8 mouse cellular contexts compared by ENCODE assay signal in the genomic region with DNA sequence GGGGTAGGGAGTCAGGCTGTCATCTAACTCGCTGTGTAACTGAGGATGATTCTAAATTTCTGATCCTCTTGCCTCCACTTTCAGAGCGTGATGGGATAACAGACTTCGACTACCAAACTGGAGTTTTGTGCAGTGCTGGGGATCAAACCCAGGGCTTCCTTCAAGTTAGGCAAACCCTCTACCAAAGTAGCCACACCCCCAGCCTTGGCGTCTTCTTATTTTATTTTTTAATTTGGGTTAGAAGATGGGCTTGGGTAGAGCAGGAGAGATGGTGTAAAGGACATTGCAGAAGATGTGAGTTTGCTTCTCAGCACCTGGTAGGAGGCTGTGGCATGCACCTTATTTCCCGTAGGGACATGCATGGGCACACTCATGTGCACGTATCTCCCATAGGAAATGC. TPM values are rescaled to one million over a fixed set of nuclear protein-coding genes. Genes with fewer than 3 reads are reported as not detected.
A peak's percentile ranks its signal among the peaks of the same experiment; 100 is the strongest.
DNase-seq lines count a peak whose midpoint lies in the region; ATAC-seq and TF ChIP-seq lines count a peak whose summit lies in the region.

No protein-coding gene starts in this region.

- H3ac ChIP-seq in myocyte (ENCODE audit: control insufficient read depth, insufficient read length): peak overlapping the region; percentile 14

- H3K79me2 ChIP-seq in myocyte (ENCODE audit: control insufficient read depth, insufficient read depth): no peaks in the 10 kb centered on the region

- no peaks in the 10 kb centered on the region for H3K9me3 ChIP-seq in kidney, embryonic 14.5 days (ENCODE audit: control insufficient read depth, low read length)
- H3K9me3 ChIP-seq in embryonic facial prominence, embryonic 13.5 days: no peaks in the 10 kb centered on the region
- no peaks in the 10 kb centered on the region for H3K9me3 ChIP-seq in intestine, postnatal 0 days (ENCODE audit: control insufficient read depth)

- intact Hi-C loops in left cerebral cortex, postnatal 36 days (cut with DNase I): no loop called here

- DNase-seq in kidney, postnatal 14 days: no peak
- no peak for DNase-seq in left cerebral cortex, postnatal 36 days (ENCODE audit: low spot score in 2 of 2)
- DNase-seq in ovary, adult 18-20 months (ENCODE audit: low spot score): no peak
- DNase-seq in thymus, postnatal 25 days: no peak

- WGBS in kidney, embryonic 14.5 days: 27% methylated on average over 6 of the region's 6 CpGs
- WGBS in embryonic facial prominence, embryonic 13.5 days: 28% methylated on average over 6 of the region's 6 CpGs
- 29% methylated on average over 6 of the region's 6 CpGs for WGBS in intestine, postnatal 0 days

- peak overlapping the region; percentile 77 for H3K4me3 ChIP-seq in kidney, embryonic 14.5 days (ENCODE audit: low read length)
- peak overlapping the region; percentile 83 for H3K4me3 ChIP-seq in embryonic facial prominence, embryonic 13.5 days
- H3K4me3 ChIP-seq in intestine, postnatal 0 days (ENCODE audit: low read depth, low read length): peak overlapping the region; percentile 87
- peak overlapping the region; percentile 42 for H3K4me3 ChIP-seq in myocyte

- TF ChIP-seq POLR2A in myocyte (IDR thresholded peaks at IDR 0.05; ENCODE audit: insufficient read length, low read depth): no peak

- no peaks in the 10 kb centered on the region for H3K36me3 ChIP-seq in kidney, embryonic 14.5 days (ENCODE audit: control insufficient read depth, insufficient read depth, low read length)
- no peaks in the 10 kb centered on the region for H3K36me3 ChIP-seq in embryonic facial prominence, embryonic 13.5 days
- 0 out of 2 replicates have a peak, but pooled peaks cover under 1% of the 10 kb centered on the region for H3K36me3 ChIP-seq in intestine, postnatal 0 days (ENCODE audit: control insufficient read depth, insufficient read depth)
- H3K36me3 ChIP-seq in myocyte (ENCODE audit: control insufficient read depth, insufficient read depth): no peaks in the 10 kb centered on the region

- no peaks in the 10 kb centered on the region for H3K27me3 ChIP-seq in kidney, embryonic 14.5 days (ENCODE audit: control insufficient read depth, insufficient read depth, low read length)
- H3K27me3 ChIP-seq in embryonic facial prominence, embryonic 13.5 days: no peaks in the 10 kb centered on the region
- H3K27me3 ChIP-seq in intestine, postnatal 0 days (replicated peaks; ENCODE audit: control insufficient read depth, insufficient read depth, low read length): no peaks in the 10 kb centered on the region
- H3K27me3 ChIP-seq in myocyte (ENCODE audit: control insufficient read depth, insufficient read depth, insufficient read length): no peaks in the 10 kb centered on the region

- no peak for TF ChIP-seq CTCF in intestine, postnatal 0 days (IDR thresholded peaks at IDR 0.05; ENCODE audit: low read depth)

- H3K9ac ChIP-seq in kidney, embryonic 14.5 days (ENCODE audit: low read depth, low read length): peak overlapping the region; percentile 78; the same call in 1 of the 2 replicates
- peak overlapping the region; percentile 86 for H3K9ac ChIP-seq in embryonic facial prominence, embryonic 13.5 days
- peak overlapping the region; percentile 83 for H3K9ac ChIP-seq in intestine, postnatal 0 days (ENCODE audit: low read depth, low read length)

- peak; percentile 11; the same call in 1 of the 2 replicates for ATAC-seq in kidney, embryonic 14.5 days (ENCODE audit: low FRiP score, low TSS enrichment)
- ATAC-seq in embryonic facial prominence, embryonic 13.5 days (ENCODE audit: insufficient number of reproducible peaks, insufficient read depth, low FRiP score, low TSS enrichment, low read depth): no peak
- no peak for ATAC-seq in intestine, postnatal 0 days

- H3K4me2 ChIP-seq in kidney, embryonic 14.5 days (replicated peaks; ENCODE audit: low read depth, low read length): peak overlapping the region; percentile 60
- peak overlapping the region; percentile 75 for H3K4me2 ChIP-seq in embryonic facial prominence, embryonic 13.5 days
- H3K4me2 ChIP-seq in intestine, postnatal 0 days (replicated peaks; ENCODE audit: low read depth): peak overlapping the region; percentile 82
- peak overlapping the region; percentile 76 for H3K4me2 ChIP-seq in myocyte (ENCODE audit: low read depth)

- H3K4me1 ChIP-seq in kidney, embryonic 14.5 days (ENCODE audit: control insufficient read depth, insufficient read depth, low read length): peaks cover 14% of the 10 kb centered on the region; the same call in 1 of the 2 replicates
- peaks cover 28% of the 10 kb centered on the region for H3K4me1 ChIP-seq in embryonic facial prominence, embryonic 13.5 days
- H3K4me1 ChIP-seq in intestine, postnatal 0 days (replicated peaks; ENCODE audit: control insufficient read depth, insufficient read depth, low read length): peaks cover 13% of the 10 kb centered on the region; the same call in 1 of the 2 replicates

- 0 out of 2 replicates have a peak overlapping the region, but pooled peaks have one; percentile 30 for H3K27ac ChIP-seq in kidney, embryonic 14.5 days (ENCODE audit: low read depth, low read length)
- no peak overlapping the region; the same call in 1 of the 2 replicates for H3K27ac ChIP-seq in embryonic facial prominence, embryonic 13.5 days
- H3K27ac ChIP-seq in intestine, postnatal 0 days (ENCODE audit: low read depth, low read length): peak overlapping the region; percentile 92; the same call in 1 of the 2 replicates

TF ChIP-seq in myocyte, 11 proteins besides CTCF, POLR2A, EP300 and RAD21:
- TF ChIP-seq MYOD1 (IDR thresholded peaks at IDR 0.05; ENCODE audit: control insufficient read depth in 1 of 3, insufficient read length in 2 of 3, low read depth in 2 of 3) (no peak), MAX (IDR thresholded peaks at IDR 0.05; ENCODE audit: low read depth) (no peak), MYOG (IDR thresholded peaks at IDR 0.05; ENCODE audit: control insufficient read depth in 1 of 3, insufficient read depth in 1 of 3, insufficient read length in 2 of 3, low read depth in 2 of 3) (no peak), TCF12 (IDR thresholded peaks at IDR 0.05; ENCODE audit: insufficient read depth, poor library complexity, severe bottlenecking) (no peak)

RNA-seq across cellular contexts. Expression of a gene that starts 0.5 kb away (rescaled TPM):
- 16.8 and 40.2 TPM in 2 replicates for polyA plus RNA-seq in kidney, embryonic 14.5 days (2014; fragmentation: Nextera tagmentation; extraction: Ambion mirVana)
- polyA plus RNA-seq in embryonic facial prominence, embryonic 13.5 days (2015; fragmentation: Nextera tagmentation; extraction: Ambion mirVana): 58.4 and 74.4 TPM in 2 replicates
- polyA plus RNA-seq in intestine, postnatal 0 days (2015; fragmentation: Nextera tagmentation; extraction: Ambion mirVana): 27.5 and 28.3 TPM in 2 replicates
- polyA plus RNA-seq in myocyte (2012; fragmentation: generic; extraction: Trizol): 11.6 TPM
- 10 to 100 TPM; 57.6 to 69.1 TPM for total RNA-seq in left cerebral cortex, postnatal 36 days (2021)
